Mouse (Mus musculus): Measurements from ENCODE around the gene Rbm46. TPM values are rescaled to one million over a fixed set of nuclear protein-coding genes. Genes with fewer than 3 reads are reported as not detected.
A peak's percentile ranks its signal among the peaks of the same experiment; 100 is the strongest.

Rbm46 gene
- 0.88 and 0.91 TPM in 2 replicates for polyA plus RNA-seq (2015; fragmentation: Nextera tagmentation; extraction: Ambion mirVana)

- peak within 1 kb of the TSS; percentile 32 for H3K4me3 ChIP-seq (replicated peaks)
- peak within 1 kb of the TSS; percentile 49 for H3K4me2 ChIP-seq
- WGBS (ENCODE audit: insufficient replicate concordance): 16% methylated on average over 36 of the region's 36 CpGs
- H3K9me3 ChIP-seq (replicated peaks): no peaks in the 10 kb centered on the region
- no peaks in the 10 kb centered on the region for H3K36me3 ChIP-seq (replicated peaks)
- no peak within 1 kb of the TSS for H3K9ac ChIP-seq
- peaks cover 23% of the 10 kb centered on the region for H3K27me3 ChIP-seq
- no peak within 1 kb of the TSS for H3K27ac ChIP-seq (replicated peaks)
- peak; percentile 42; the same call in 1 of the 2 replicates for ATAC-seq (ENCODE audit: insufficient read depth)
- H3K4me1 ChIP-seq (replicated peaks): no peaks in the 10 kb centered on the region
Observed at GRCm38 (mm10) chr3:82876372-82876739, at the start of gene Rbm46. Gene Rbm46, minus strand, starts transcription at chr3:82876483.

DNA sequence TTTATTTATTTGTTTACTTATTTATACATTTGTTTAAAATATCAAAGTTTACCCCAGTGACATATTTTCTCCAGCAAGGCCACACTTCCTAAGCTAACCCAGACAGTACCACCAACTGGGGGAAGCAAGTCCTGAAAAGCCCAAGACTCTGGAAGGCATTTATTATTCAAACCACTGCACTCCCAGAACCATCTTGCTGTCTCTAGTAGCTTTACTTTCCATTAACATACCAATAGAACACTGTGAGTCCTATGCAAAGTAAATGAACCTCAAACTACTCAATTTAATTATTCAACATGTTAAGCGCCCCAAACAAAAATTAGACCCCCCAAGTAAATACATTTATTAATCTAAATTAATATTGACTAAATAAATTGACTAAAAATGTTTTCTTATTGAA, 39.3 kb upstream of the Rbm46 start:
- WGBS (ENCODE audit: insufficient replicate concordance): 30% methylated on average over 1 of the region's 1 CpGs
- Histone ChIP-seq H3K9me3 (replicated peaks) (no peaks in the 10 kb centered on the region), H3K36me3 (replicated peaks) (no peaks in the 10 kb centered on the region), H3K4me2 (no peak overlapping the region), H3K27me3 (no peaks in the 10 kb centered on the region), H3K4me1 (replicated peaks) (no peaks in the 10 kb centered on the region), H3K9ac (no peak overlapping the region), H3K4me3 (replicated peaks) (no peak overlapping the region), H3K27ac (replicated peaks) (no peak overlapping the region)
- no peak for ATAC-seq (ENCODE audit: insufficient read depth)

GRCm38 (mm10) chr3:82908671-82909070, 32.4 kb upstream of the Rbm46 start:
- Histone ChIP-seq H3K36me3 (replicated peaks) (no peaks in the 10 kb centered on the region), H3K27ac (replicated peaks) (no peak overlapping the region), H3K4me3 (replicated peaks) (no peak overlapping the region), H3K27me3 (peaks cover 16% of the 10 kb centered on the region), H3K4me2 (no peak overlapping the region), H3K9me3 (replicated peaks) (no peaks in the 10 kb centered on the region), H3K9ac (no peak overlapping the region), H3K4me1 (replicated peaks) (no peaks in the 10 kb centered on the region)
- ATAC-seq (ENCODE audit: insufficient read depth): no peak
- WGBS (ENCODE audit: insufficient replicate concordance): 24% methylated on average over 2 of the region's 2 CpGs

GRCm38 (mm10) chr3:82904211-82904908, 28.1 kb upstream of the Rbm46 start:
- peak overlapping the region; percentile 57 for H3K4me2 ChIP-seq
- WGBS (ENCODE audit: insufficient replicate concordance): 2% methylated on average over 31 of the region's 31 CpGs
- no peaks in the 10 kb centered on the region for H3K4me1 ChIP-seq (replicated peaks)
- H3K36me3 ChIP-seq (replicated peaks): no peaks in the 10 kb centered on the region
- H3K27ac ChIP-seq (replicated peaks): no peak overlapping the region
- ATAC-seq (ENCODE audit: insufficient read depth): no peak
- H3K9ac ChIP-seq: no peak overlapping the region
- H3K27me3 ChIP-seq: peaks cover 28% of the 10 kb centered on the region
- peak overlapping the region; percentile 35 for H3K4me3 ChIP-seq (replicated peaks)
- H3K9me3 ChIP-seq (replicated peaks): no peaks in the 10 kb centered on the region

GRCm38 (mm10) chr3:82903613-82904205, 27.4 kb upstream of the Rbm46 start, which contains the start of gene Lrat:
Gene Lrat, minus strand, starts transcription at chr3:82903973.
- ATAC-seq (ENCODE audit: insufficient read depth): no peak
- peak within 1 kb of the TSS; percentile 57 for H3K4me2 ChIP-seq
- no peaks in the 10 kb centered on the region for H3K36me3 ChIP-seq (replicated peaks)
- no peak within 1 kb of the TSS for H3K27ac ChIP-seq (replicated peaks)
- H3K4me1 ChIP-seq (replicated peaks): no peaks in the 10 kb centered on the region
- no peaks in the 10 kb centered on the region for H3K9me3 ChIP-seq (replicated peaks)
- H3K27me3 ChIP-seq: peaks cover 28% of the 10 kb centered on the region
- H3K9ac ChIP-seq: no peak within 1 kb of the TSS
- WGBS (ENCODE audit: insufficient replicate concordance): 2% methylated on average over 35 of the region's 35 CpGs
- H3K4me3 ChIP-seq (replicated peaks): peak within 1 kb of the TSS; percentile 35

- peaks cover 28% of the 10 kb centered on the region for H3K27me3 ChIP-seq
- peak overlapping the region; percentile 35 for H3K4me3 ChIP-seq (replicated peaks)
- H3K36me3 ChIP-seq (replicated peaks): no peaks in the 10 kb centered on the region
- H3K27ac ChIP-seq (replicated peaks): no peak overlapping the region
- no peaks in the 10 kb centered on the region for H3K4me1 ChIP-seq (replicated peaks)
- H3K9ac ChIP-seq: no peak overlapping the region
- 19% methylated on average over 20 of the region's 20 CpGs for WGBS (ENCODE audit: insufficient replicate concordance)
- peak overlapping the region; percentile 57 for H3K4me2 ChIP-seq
- H3K9me3 ChIP-seq (replicated peaks): no peaks in the 10 kb centered on the region
- ATAC-seq (ENCODE audit: insufficient read depth): no peak
Observed at GRCm38 (mm10) chr3:82902757-82903612, 26.7 kb upstream of the Rbm46 start.

- Histone ChIP-seq H3K4me3 (replicated peaks) (no peak overlapping the region), H3K4me1 (replicated peaks) (no peaks in the 10 kb centered on the region), H3K4me2 (no peak overlapping the region), H3K9ac (no peak overlapping the region), H3K36me3 (replicated peaks) (no peaks in the 10 kb centered on the region), H3K27me3 (no peaks in the 10 kb centered on the region), H3K27ac (replicated peaks) (no peak overlapping the region), H3K9me3 (replicated peaks) (no peaks in the 10 kb centered on the region)
- ATAC-seq (ENCODE audit: insufficient read depth): no peak
- 24% methylated on average over 2 of the region's 2 CpGs for WGBS (ENCODE audit: insufficient replicate concordance)
Observed at GRCm38 (mm10) chr3:82888842-82889241, 12.6 kb upstream of the Rbm46 start.

GRCm38 (mm10) chr3:82877258-82877657, 975 bp upstream of the Rbm46 start:
- H3K9me3 ChIP-seq (replicated peaks): no peaks in the 10 kb centered on the region
- H3K4me1 ChIP-seq (replicated peaks): no peaks in the 10 kb centered on the region
- H3K27ac ChIP-seq (replicated peaks): no peak overlapping the region
- no peak overlapping the region for H3K4me2 ChIP-seq
- no peaks in the 10 kb centered on the region for H3K36me3 ChIP-seq (replicated peaks)
- H3K4me3 ChIP-seq (replicated peaks): no peak overlapping the region
- peaks cover 23% of the 10 kb centered on the region for H3K27me3 ChIP-seq
- no peak for ATAC-seq (ENCODE audit: insufficient read depth)
- WGBS (ENCODE audit: insufficient replicate concordance): 5% methylated on average over 4 of the region's 4 CpGs
- H3K9ac ChIP-seq: no peak overlapping the region

DNA sequence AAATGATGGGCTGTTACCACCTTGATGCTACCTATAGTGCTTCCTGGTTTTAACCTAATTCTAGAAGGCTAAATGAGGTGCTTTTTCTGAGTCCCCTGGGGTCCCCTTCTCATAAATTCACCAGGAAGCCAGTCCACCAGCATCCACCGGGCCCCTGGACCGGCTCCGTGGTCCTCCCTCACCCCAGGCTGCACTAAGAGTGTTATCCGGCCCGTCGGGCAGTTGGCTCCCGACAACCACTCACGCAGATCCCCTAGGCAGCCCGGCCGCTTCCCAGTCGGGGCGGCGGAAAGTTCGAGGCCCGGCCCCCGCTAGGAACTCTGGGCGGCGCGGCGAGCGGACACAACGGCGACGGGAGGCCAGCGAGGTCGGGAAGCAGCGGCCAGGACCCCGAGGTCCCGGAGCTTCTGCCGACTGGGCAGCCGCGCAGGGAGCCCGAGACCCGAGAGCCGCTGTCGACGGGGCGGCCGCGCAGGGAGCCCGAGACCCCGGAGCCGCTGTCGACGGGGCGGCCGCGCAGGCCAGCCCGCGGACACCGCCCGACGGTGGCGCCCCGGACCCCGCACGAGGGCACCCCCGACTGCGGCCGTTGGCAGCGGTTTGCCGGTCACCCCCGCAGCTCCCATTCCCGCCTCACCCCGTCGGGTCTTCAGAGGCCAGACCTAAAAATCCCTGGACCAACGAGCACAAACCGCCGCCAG, 462 bp downstream of the Rbm46 start:
- no peak overlapping the region for H3K27ac ChIP-seq (replicated peaks)
- peak overlapping the region; percentile 32 for H3K4me3 ChIP-seq (replicated peaks)
- H3K27me3 ChIP-seq: peaks cover 23% of the 10 kb centered on the region
- no peak overlapping the region for H3K9ac ChIP-seq
- H3K4me1 ChIP-seq (replicated peaks): no peaks in the 10 kb centered on the region
- H3K36me3 ChIP-seq (replicated peaks): no peaks in the 10 kb centered on the region
- WGBS (ENCODE audit: insufficient replicate concordance): 24% methylated on average over 69 of the region's 69 CpGs
- ATAC-seq (ENCODE audit: insufficient read depth): no peak
- H3K4me2 ChIP-seq: peak overlapping the region; percentile 49
- no peaks in the 10 kb centered on the region for H3K9me3 ChIP-seq (replicated peaks)

GRCm38 (mm10) chr3:82857414-82858077, 18.7 kb downstream of the Rbm46 start:
- 16% methylated on average over 4 of the region's 4 CpGs for WGBS (ENCODE audit: insufficient replicate concordance)
- no peak overlapping the region for H3K4me3 ChIP-seq (replicated peaks)
- ATAC-seq (ENCODE audit: insufficient read depth): no peak
- no peaks in the 10 kb centered on the region for H3K4me1 ChIP-seq (replicated peaks)
- no peak overlapping the region for H3K9ac ChIP-seq
- H3K4me2 ChIP-seq: no peak overlapping the region
- H3K9me3 ChIP-seq (replicated peaks): no peaks in the 10 kb centered on the region
- H3K27ac ChIP-seq (replicated peaks): no peak overlapping the region
- H3K36me3 ChIP-seq (replicated peaks): no peaks in the 10 kb centered on the region
- no peaks in the 10 kb centered on the region; the same call in 1 of the 2 replicates for H3K27me3 ChIP-seq
